Mouse (Mus musculus) E14TG2a.4 (cell line): ENCODE results near the gene Gm28048.

ENCODE experiments used
- H3K27me3 ChIP-seq: 2 replicates; pipeline ENCODE4 v1.6.1; 2014; ENCODE audit warnings: low read length, control low read depth; ENCODE audit not compliant: insufficient read depth
- H3K36me3 ChIP-seq: 2 replicates; pipeline ENCODE4 v1.6.1; 2014; ENCODE audit warnings: low read length, control low read depth; ENCODE audit not compliant: insufficient read depth
- H3K4me1 ChIP-seq: replicated peaks from 2 replicates; pipeline ENCODE4 v1.6.1; 2014; ENCODE audit warnings: low read depth, low read length, control low read depth
- H3K4me3 ChIP-seq: replicated peaks from 2 replicates; pipeline ENCODE4 v1.5.1; 2014; ENCODE audit warnings: mild to moderate bottlenecking, low read length
- H3K9me3 ChIP-seq: 2 replicates; pipeline ENCODE4 v1.6.1; 2014; ENCODE audit warnings: low read length, control low read depth
- CTCF ChIP-seq: conservative IDR thresholded peaks from 2 replicates; pipeline ENCODE4 v1.5.1; 2014; ENCODE audit warnings: low read length
- NANOG ChIP-seq: IDR thresholded peaks from 2 replicates; pipeline ENCODE4 v1.6.1; 2014; ENCODE audit warnings: borderline replicate concordance, low read length, mixed read lengths
- POU5F1 ChIP-seq: IDR thresholded peaks from 2 replicates; pipeline ENCODE4 v1.6.1; 2014; ENCODE audit warnings: low read length, borderline replicate concordance

The Gm28048 gene

GRCm38 (mm10) chr11:22900041-22900440 is 81.8 kb downstream of the Gm28048 start:
- Histone ChIP-seq H3K4me3 (no peak overlapping the region), H3K9me3 (peaks cover 48% of the 10 kb centered on the region), H3K36me3 (peaks cover 33% of the 10 kb centered on the region), H3K27me3 (no peaks in the 10 kb centered on the region), H3K4me1 (peaks cover 21% of the 10 kb centered on the region)
- TF ChIP-seq POU5F1 = no peak
- TF ChIP-seq NANOG = no peak
- no peak for TF ChIP-seq CTCF

- TF ChIP-seq POU5F1 = no peak
- TF ChIP-seq NANOG = no peak
- TF ChIP-seq CTCF = no peak
- H3K4me3 ChIP-seq = no peak overlapping the region
- peaks cover 21% of the 10 kb centered on the region for H3K4me1 ChIP-seq
- H3K27me3 ChIP-seq = no peaks in the 10 kb centered on the region
- H3K36me3 ChIP-seq = peaks cover 28% of the 10 kb centered on the region
- H3K9me3 ChIP-seq = peaks cover 29% of the 10 kb centered on the region
These were observed 84.2 kb downstream of the Gm28048 start for GRCm38 (mm10) chr11:22897642-22898041.

- no peaks in the 10 kb centered on the region for H3K27me3 ChIP-seq
- H3K4me3 ChIP-seq = no peak overlapping the region
- peaks cover 25% of the 10 kb centered on the region for H3K9me3 ChIP-seq
These were observed 84.8 kb downstream of the Gm28048 start for GRCm38 (mm10) chr11:22897127-22897526.

GRCm38 (mm10) chr11:22893075-22893474 is 88.8 kb downstream of the Gm28048 start:
- no peak overlapping the region for H3K4me3 ChIP-seq

More at GRCm38 (mm10) chr11:22897127-22897526, 84.8 kb downstream of the Gm28048 start:
- H3K36me3 ChIP-seq = peaks cover 28% of the 10 kb centered on the region
- peaks cover 21% of the 10 kb centered on the region for H3K4me1 ChIP-seq
- no peak for TF ChIP-seq NANOG
- no peak for TF ChIP-seq POU5F1
- TF ChIP-seq CTCF = no peak

GRCm38 (mm10) chr11:22892466-22892865 is 89.4 kb downstream of the Gm28048 start:
- Histone ChIP-seq H3K27me3 (no peaks in the 10 kb centered on the region), H3K9me3 (peaks cover 5% of the 10 kb centered on the region; the same call in 1 of the 2 replicates), H3K36me3 (no peaks in the 10 kb centered on the region), H3K4me3 (no peak overlapping the region), H3K4me1 (0 out of 2 replicates have a peak, but pooled peaks cover 3% of the 10 kb centered on the region)
- no peak for TF ChIP-seq POU5F1
- no peak for TF ChIP-seq CTCF
- TF ChIP-seq NANOG = no peak

More at GRCm38 (mm10) chr11:22893075-22893474, 88.8 kb downstream of the Gm28048 start:
- Histone ChIP-seq H3K9me3 (peaks cover 5% of the 10 kb centered on the region; the same call in 1 of the 2 replicates), H3K36me3 (no peaks in the 10 kb centered on the region), H3K27me3 (no peaks in the 10 kb centered on the region), H3K4me1 (peaks cover 8% of the 10 kb centered on the region)
- no peak for TF ChIP-seq POU5F1
- TF ChIP-seq NANOG = no peak
- TF ChIP-seq CTCF = no peak

GRCm38 (mm10) chr11:22891876-22892275 is 90.0 kb downstream of the Gm28048 start:
- Histone ChIP-seq H3K4me3 (no peak overlapping the region), H3K27me3 (no peaks in the 10 kb centered on the region), H3K9me3 (peaks cover 5% of the 10 kb centered on the region; the same call in 1 of the 2 replicates), H3K4me1 (0 out of 2 replicates have a peak, but pooled peaks cover 3% of the 10 kb centered on the region), H3K36me3 (no peaks in the 10 kb centered on the region)
- no peak for TF ChIP-seq CTCF
- no peak for TF ChIP-seq NANOG
- no peak for TF ChIP-seq POU5F1

- H3K4me3 ChIP-seq = no peak overlapping the region
- peaks cover 5% of the 10 kb centered on the region; the same call in 1 of the 2 replicates for H3K9me3 ChIP-seq
- no peaks in the 10 kb centered on the region for H3K36me3 ChIP-seq
- TF ChIP-seq CTCF (no peak), POU5F1 (no peak), NANOG (no peak)
- H3K4me1 ChIP-seq = 0 out of 2 replicates have a peak, but pooled peaks cover 3% of the 10 kb centered on the region
- H3K27me3 ChIP-seq = no peaks in the 10 kb centered on the region
These were observed 90.6 kb downstream of the Gm28048 start for GRCm38 (mm10) chr11:22891242-22891641.

- Histone ChIP-seq H3K4me1 (no peaks in the 10 kb centered on the region), H3K4me3 (no peak overlapping the region), H3K27me3 (no peaks in the 10 kb centered on the region), H3K9me3 (peaks cover 5% of the 10 kb centered on the region; the same call in 1 of the 2 replicates), H3K36me3 (no peaks in the 10 kb centered on the region)
- TF ChIP-seq POU5F1 (no peak), NANOG (no peak), CTCF (no peak)
These were observed 92.7 kb downstream of the Gm28048 start for GRCm38 (mm10) chr11:22889224-22889623.

- peaks cover 2% of the 10 kb centered on the region; the same call in 1 of the 2 replicates for H3K9me3 ChIP-seq
- H3K4me1 ChIP-seq = no peaks in the 10 kb centered on the region
- no peak for TF ChIP-seq CTCF
- TF ChIP-seq NANOG = no peak
- no peak for TF ChIP-seq POU5F1
These were observed 94.9 kb downstream of the Gm28048 start for GRCm38 (mm10) chr11:22886991-22887390.

More at GRCm38 (mm10) chr11:22886991-22887390, 94.9 kb downstream of the Gm28048 start:
- H3K4me3 ChIP-seq = no peak overlapping the region
- H3K36me3 ChIP-seq = no peaks in the 10 kb centered on the region
- H3K27me3 ChIP-seq = no peaks in the 10 kb centered on the region
